Mouse (Mus musculus): ENCODE results near the gene T2.

GRCm38 (mm10) chr17:8330602-8331001, 25.2 kb upstream of the T2 start:
- no peak for TF ChIP-seq CTCF (IDR thresholded peaks at IDR 0.05; ENCODE audit: borderline replicate concordance, control insufficient read depth, extremely low read depth, insufficient read depth, low read length, poor library complexity)
- TF ChIP-seq POLR2A (IDR thresholded peaks at IDR 0.05; ENCODE audit: control insufficient read depth, extremely low read depth, insufficient read depth, low read length, poor library complexity) = no peak

Data from thymus, adult 2 months (tissue).